Mouse (Mus musculus) T-helper 2 cell (primary cell): ENCODE measurements around the gene Smim5.

Experiments used
- in situ Hi-C: fragments of 300-600 bp; cut with MboI, MseI; formaldehyde crosslinking; loops from one replicate; pipeline ENCODE4 v1.15.1; 2025; ENCODE audit warnings: high pct_unique_total_duplicates

Gene Smim5

GRCm38 (mm10) chr11:115894755-115895520 lies 4.8 kb upstream of the Smim5 start:
- in situ Hi-C loops: no loop called here

- in situ Hi-C loops: no loop called here
Observed at GRCm38 (mm10) chr11:115898446-115898845, 1.3 kb upstream of the Smim5 start.

- in situ Hi-C loops: no loop called here
Observed at GRCm38 (mm10) chr11:115898886-115899285, 880 bp upstream of the Smim5 start.

- in situ Hi-C loops: no loop called here
Observed at GRCm38 (mm10) chr11:115900561-115901337, 983 bp downstream of the Smim5 start.

- in situ Hi-C loops: no loop called here
Observed at GRCm38 (mm10) chr11:115901338-115902161, 1.8 kb downstream of the Smim5 start.

GRCm38 (mm10) chr11:115902177-115902576 lies 2.4 kb downstream of the Smim5 start:
- in situ Hi-C loops: no loop called here

GRCm38 (mm10) chr11:115902831-115903230 lies 3.1 kb downstream of the Smim5 start:
- in situ Hi-C loops: no loop called here

GRCm38 (mm10) chr11:115903384-115904230 lies 3.8 kb downstream of the Smim5 start:
- in situ Hi-C loops: no loop called here

- in situ Hi-C loops: no loop called here
Observed at GRCm38 (mm10) chr11:115904231-115904955, 4.6 kb downstream of the Smim5 start.

GRCm38 (mm10) chr11:115904956-115905790 lies 5.4 kb downstream of the Smim5 start:
- in situ Hi-C loops: no loop called here

- in situ Hi-C loops: no loop called here
Observed at GRCm38 (mm10) chr11:115906116-115906515, 6.3 kb downstream of the Smim5 start.

- in situ Hi-C loops: no loop called here
Observed at GRCm38 (mm10) chr11:115906521-115906920, 6.8 kb downstream of the Smim5 start.

- in situ Hi-C loops: no loop called here
Observed at GRCm38 (mm10) chr11:115911134-115911561, 11.4 kb downstream of the Smim5 start.

GRCm38 (mm10) chr11:115911632-115912376 lies 12.0 kb downstream of the Smim5 start, which contains the start of gene Smim6:
Gene Smim6, plus strand, starts transcription at chr11:115912017.
- in situ Hi-C loops: no loop called here

GRCm38 (mm10) chr11:115916579-115916978 lies 16.8 kb downstream of the Smim5 start:
- in situ Hi-C loops: no loop called here

GRCm38 (mm10) chr11:115918637-115919036 lies 18.9 kb downstream of the Smim5 start:
- in situ Hi-C loops: no loop called here

- in situ Hi-C loops: no loop called here
Observed at GRCm38 (mm10) chr11:115919073-115919472, 19.3 kb downstream of the Smim5 start.

- in situ Hi-C loops: no loop called here
Observed at GRCm38 (mm10) chr11:115920110-115920818, 20.5 kb downstream of the Smim5 start.
